Mouse (Mus musculus): ENCODE results near the gene Vps37d.

Vps37d gene

DNA sequence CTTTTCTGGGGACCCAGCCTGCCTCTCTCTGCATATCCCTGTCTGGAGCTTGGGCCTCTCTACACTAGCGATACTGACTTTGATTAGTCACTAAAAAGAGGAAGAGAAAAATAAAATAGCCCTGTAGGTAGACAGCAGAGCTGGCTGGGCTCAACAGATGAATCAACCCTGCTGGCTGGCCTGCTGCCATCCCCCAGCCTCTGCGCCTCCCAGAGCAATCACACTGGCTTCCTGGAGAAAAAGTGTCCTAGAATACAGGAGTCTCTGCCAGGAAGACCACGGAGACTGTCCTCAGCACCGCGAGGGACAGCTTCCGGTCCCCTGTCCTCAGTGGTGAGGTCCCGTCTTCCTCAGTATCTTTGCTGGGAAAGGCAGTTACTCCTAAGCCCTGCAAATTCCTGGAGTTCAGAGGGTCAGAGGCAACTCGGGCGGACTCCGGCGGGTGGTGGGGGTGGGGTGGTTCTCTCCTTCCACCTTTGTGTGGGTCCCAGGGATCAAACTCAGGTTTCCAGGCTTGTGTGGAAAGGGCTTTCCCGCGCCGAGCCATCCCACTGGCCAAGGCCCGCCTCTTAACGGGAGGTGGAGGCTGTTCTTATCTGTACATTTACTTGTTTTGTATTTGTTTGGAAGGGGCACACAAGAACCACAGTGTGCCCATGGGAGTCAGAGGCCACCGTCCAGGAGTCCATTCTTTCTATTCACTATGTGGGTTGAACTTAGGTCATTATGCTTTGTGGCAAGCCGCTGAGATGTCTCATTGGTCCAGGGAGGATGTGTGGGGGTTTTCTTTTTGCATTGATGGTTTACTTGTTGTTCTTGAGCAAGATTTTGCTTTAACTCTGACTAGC is 48.8 kb downstream of the Vps37d start:
- no peak for DNase-seq (ENCODE audit: low read depth, low spot score)

DNA sequence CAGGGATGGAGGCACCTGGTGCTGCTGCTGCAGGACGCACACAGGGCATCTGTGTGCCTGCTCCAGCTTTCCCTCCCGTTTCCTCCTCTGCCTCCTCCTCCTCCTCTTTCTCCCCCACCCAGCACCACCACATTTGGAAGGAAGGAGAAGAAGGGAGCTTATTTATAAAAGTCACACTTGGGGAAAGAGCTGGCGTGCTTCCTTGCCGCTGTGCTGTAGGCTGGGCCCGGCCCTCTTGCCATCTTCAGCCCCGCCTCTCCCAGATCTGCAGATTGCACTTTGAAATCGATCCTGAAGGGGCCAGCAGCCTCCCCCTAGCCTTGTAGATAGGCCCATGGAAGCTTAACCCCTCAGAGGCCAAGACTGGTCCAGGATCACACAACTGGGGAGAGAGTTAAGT is 52.2 kb downstream of the Vps37d start:
- no peak for DNase-seq (ENCODE audit: low read depth, low spot score)

DNA sequence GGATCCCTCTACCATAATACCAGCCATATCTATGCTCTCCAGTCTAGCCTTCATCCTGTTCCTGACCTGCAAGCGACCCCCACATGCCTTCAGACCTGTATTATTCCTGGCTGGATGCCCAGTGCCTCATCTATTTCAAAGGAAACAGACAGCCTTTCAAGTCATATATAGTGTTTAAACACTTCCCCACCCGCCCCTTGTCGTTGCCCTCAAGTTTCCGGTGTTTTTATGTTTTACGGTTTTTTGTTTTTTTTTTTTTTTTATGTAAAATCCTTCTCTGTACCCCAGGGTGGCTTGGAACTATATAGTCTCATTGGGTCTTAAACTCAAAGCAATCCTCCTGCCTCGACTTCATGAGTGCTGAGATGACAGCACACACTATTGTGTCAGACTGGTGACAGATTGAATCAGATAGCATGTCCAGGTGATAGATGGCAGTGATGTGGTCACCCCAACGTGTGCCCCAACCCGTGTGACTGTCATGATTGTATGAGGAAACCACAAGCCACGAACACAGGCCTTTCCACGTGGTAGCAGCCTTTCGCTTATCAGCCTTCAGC is 53.3 kb downstream of the Vps37d start:
- DNase-seq (ENCODE audit: low read depth, low spot score), result no peak

DNA sequence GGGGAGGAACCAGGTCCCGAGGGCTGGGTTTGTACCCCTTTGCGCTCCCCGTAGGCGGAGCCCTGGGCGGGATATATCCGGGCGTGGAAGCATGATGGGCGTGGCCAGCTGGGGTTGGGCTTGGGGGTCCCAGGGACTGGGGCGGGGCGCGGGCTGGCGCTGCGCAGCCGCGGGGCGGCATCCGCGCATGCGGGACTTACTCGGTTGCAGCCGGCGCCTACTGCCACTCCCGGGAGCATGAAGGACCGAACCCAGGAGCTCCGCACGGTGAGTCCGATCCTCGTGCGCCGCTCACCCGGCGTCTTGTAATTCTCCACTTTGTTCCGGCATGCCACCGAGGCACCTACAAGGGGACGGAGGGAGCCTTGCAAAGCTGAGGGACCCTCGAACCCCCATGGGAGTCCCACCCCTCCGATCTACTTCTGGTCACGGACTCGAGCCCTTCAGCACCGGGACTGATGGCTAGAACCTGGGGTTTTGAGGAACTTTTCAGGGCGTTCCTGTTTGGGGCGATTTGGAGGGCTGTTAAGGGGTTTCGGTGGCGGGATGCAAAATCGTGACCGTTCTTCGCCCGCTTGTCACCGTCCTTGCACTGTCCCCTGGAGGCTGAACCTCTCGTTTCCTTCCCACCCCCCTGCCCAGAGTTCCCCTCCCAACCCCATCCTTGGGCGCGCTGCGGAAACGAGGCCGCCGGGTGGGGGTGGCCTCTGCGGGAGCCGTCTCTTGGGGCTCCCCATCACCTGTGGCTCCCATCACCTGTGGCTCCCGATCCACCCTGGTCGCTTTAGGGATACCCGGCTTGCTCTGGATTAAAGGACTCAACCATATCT is 54.5 kb downstream of the Vps37d start, which contains the start of gene Stx1a:
Stx1a (plus strand) TSS at position 139 of the 830 bp plus-strand sequence.
- DNase-seq (ENCODE audit: low read depth, low spot score), result peak; percentile 89

Measured in embryo, embryonic 11.5 days (tissue).